Mouse (Mus musculus) stomach, postnatal 0 days (tissue): ENCODE results near the gene Frrs1l. TPM values are rescaled to one million over a fixed set of nuclear protein-coding genes. Genes with fewer than 3 reads are reported as not detected.

Experiments
- ATAC-seq: fragments of 200-750 bp; cut with Nextera tagmentation; 2 replicates; pipeline ENCODE4 v1.8.0; 2017; ENCODE audit not compliant: low FRiP score, low TSS enrichment
- DNase-seq: peaks from one replicate; pipeline ENCODE4 v3.0.0-alpha.2; 2016; ENCODE audit warnings: low spot score
- H3K27ac ChIP-seq: fragments of 300-500 bp; sonication (generic); replicated peaks from 2 replicates; pipeline ENCODE4 v1.5.1; 2014; ENCODE audit warnings: mild to moderate bottlenecking, control low read depth
- H3K27me3 ChIP-seq: fragments of 300-500 bp; sonication (generic); 2 replicates; pipeline ENCODE4 v1.6.1; 2014; ENCODE audit warnings: low read length; ENCODE audit not compliant: control insufficient read depth, insufficient read depth
- H3K36me3 ChIP-seq: fragments of 300-500 bp; sonication (generic); 2 replicates; pipeline ENCODE4 v1.6.1; 2014; ENCODE audit warnings: low read length, mixed read lengths; ENCODE audit not compliant: control insufficient read depth, insufficient read depth
- H3K4me1 ChIP-seq: fragments of 300-500 bp; sonication (generic); replicated peaks from 2 replicates; pipeline ENCODE4 v1.6.1; 2014; ENCODE audit warnings: antibody characterized with exemption; ENCODE audit not compliant: control insufficient read depth, insufficient read depth
- H3K4me2 ChIP-seq: fragments of 300-500 bp; sonication (generic); replicated peaks from 2 replicates; pipeline ENCODE4 v1.6.1; 2014; ENCODE audit warnings: low read depth, mild to moderate bottlenecking, control low read depth, moderate library complexity
- H3K4me3 ChIP-seq: fragments of 300-500 bp; sonication (generic); 2 replicates; pipeline ENCODE4 v1.5.1; 2014; ENCODE audit warnings: low read depth, low read length, control low read depth
- H3K9ac ChIP-seq: fragments of 300-500 bp; sonication (generic); 2 replicates; pipeline ENCODE4 v1.6.1; 2014; ENCODE audit warnings: mild to moderate bottlenecking, low read length, control low read depth, mixed read lengths
- H3K9me3 ChIP-seq: fragments of 300-500 bp; sonication (generic); 2 replicates; pipeline ENCODE4 v1.6.1; 2016; ENCODE audit warnings: low read length; ENCODE audit not compliant: control insufficient read depth
- CTCF ChIP-seq: IDR thresholded peaks from 2 replicates; pipeline ENCODE4 v1.5.1; 2016; ENCODE audit warnings: antibody characterized with exemption, low read depth, mild to moderate bottlenecking, moderate library complexity
- EP300 ChIP-seq: optimal IDR thresholded peaks from 2 replicates; pipeline ENCODE3; 2016; ENCODE audit warnings: antibody characterized with exemption
- WGBS: fragments of 180-500 bp; shearing (Covaris S2); extraction: QIAGEN DNeasy Blood & Tissue Kit; methylation state at CpG from one replicate; pipeline ENCODE4 v1.1.7; 2014; 5-methylcytosine and 5-hydroxymethylcytosine counted together
- polyA plus RNA-seq: library from polyadenylated mRNA; unstranded; fragments of >200 nt; fragmentation: Nextera tagmentation; extraction: Ambion mirVana; gene quantifications from 2 replicates; pipeline ENCODE4 v1.2.1, GENCODE M21; 2015

The Frrs1l gene
- polyA plus RNA-seq, 1 experiment from 2014 or later = 0.21 TPM

- no peak for DNase-seq
Measured at GRCm38 (mm10) chr4:57010919-57011318, 20.7 kb upstream of the Frrs1l start.

DNA sequence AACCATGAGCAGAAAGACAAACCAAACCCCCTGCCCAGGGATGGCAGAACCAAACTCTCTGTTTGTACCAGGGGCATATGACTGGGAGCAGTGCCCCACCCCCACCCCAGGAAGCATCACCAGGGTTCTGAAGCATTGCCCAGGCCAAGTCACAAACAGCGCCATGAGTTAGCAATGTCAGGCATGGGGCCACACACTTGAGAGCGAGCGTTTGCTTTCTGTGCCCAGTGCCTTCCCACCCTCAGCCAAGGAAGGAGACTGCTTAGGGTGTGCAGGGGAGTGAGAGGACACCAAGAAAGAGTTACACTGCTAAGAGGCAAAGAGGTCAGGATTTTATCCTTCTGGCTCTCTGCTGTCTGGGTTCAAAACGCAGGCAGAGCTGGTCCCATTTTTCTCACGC is 20.2 kb upstream of the Frrs1l start:
- H3K27ac ChIP-seq = no peak overlapping the region
- no peaks in the 10 kb centered on the region for H3K4me1 ChIP-seq
- ATAC-seq (no peak), DNase-seq (no peak)
- 55% methylated on average over 5 of the region's 5 CpGs for WGBS
- no peak overlapping the region for H3K4me2 ChIP-seq
- H3K36me3 ChIP-seq = no peaks in the 10 kb centered on the region
- H3K27me3 ChIP-seq = no peaks in the 10 kb centered on the region
- no peak overlapping the region for H3K4me3 ChIP-seq
- no peaks in the 10 kb centered on the region for H3K9me3 ChIP-seq
- H3K9ac ChIP-seq = no peak overlapping the region
- TF ChIP-seq EP300 (no peak), CTCF (no peak)

More at GRCm38 (mm10) chr4:57010919-57011318, 20.7 kb upstream of the Frrs1l start:
- Histone ChIP-seq H3K27ac (no peak overlapping the region), H3K4me2 (no peak overlapping the region), H3K9ac (no peak overlapping the region), H3K4me1 (no peaks in the 10 kb centered on the region), H3K9me3 (no peaks in the 10 kb centered on the region), H3K27me3 (no peaks in the 10 kb centered on the region), H3K36me3 (no peaks in the 10 kb centered on the region), H3K4me3 (no peak overlapping the region)
- WGBS = 8% methylated on average over 5 of the region's 6 CpGs
- TF ChIP-seq CTCF = no peak
- no peak for TF ChIP-seq EP300
- ATAC-seq = no peak

- DNase-seq (no peak), ATAC-seq (no peak)
- no peak overlapping the region for H3K4me2 ChIP-seq
- no peak overlapping the region for H3K9ac ChIP-seq
- no peaks in the 10 kb centered on the region for H3K27me3 ChIP-seq
- H3K9me3 ChIP-seq = no peaks in the 10 kb centered on the region
- WGBS = 81% methylated on average over 9 of the region's 9 CpGs
- no peak overlapping the region for H3K4me3 ChIP-seq
- H3K36me3 ChIP-seq = no peaks in the 10 kb centered on the region
- TF ChIP-seq CTCF (no peak), EP300 (no peak)
- no peak overlapping the region for H3K27ac ChIP-seq
- no peaks in the 10 kb centered on the region for H3K4me1 ChIP-seq
Measured at GRCm38 (mm10) chr4:57007717-57008116, 17.5 kb upstream of the Frrs1l start.

- no peak overlapping the region for H3K4me3 ChIP-seq
- DNase-seq (no peak), ATAC-seq (no peak)
- no peak overlapping the region for H3K9ac ChIP-seq
- H3K4me2 ChIP-seq = no peak overlapping the region
- no peaks in the 10 kb centered on the region for H3K4me1 ChIP-seq
- no peaks in the 10 kb centered on the region for H3K36me3 ChIP-seq
- no peaks in the 10 kb centered on the region for H3K9me3 ChIP-seq
- no peaks in the 10 kb centered on the region for H3K27me3 ChIP-seq
- no peak for TF ChIP-seq EP300
- TF ChIP-seq CTCF = no peak
- WGBS = 63% methylated on average over 8 of the region's 8 CpGs
- no peak overlapping the region for H3K27ac ChIP-seq
Measured at GRCm38 (mm10) chr4:57005011-57005410, 14.8 kb upstream of the Frrs1l start.

DNA sequence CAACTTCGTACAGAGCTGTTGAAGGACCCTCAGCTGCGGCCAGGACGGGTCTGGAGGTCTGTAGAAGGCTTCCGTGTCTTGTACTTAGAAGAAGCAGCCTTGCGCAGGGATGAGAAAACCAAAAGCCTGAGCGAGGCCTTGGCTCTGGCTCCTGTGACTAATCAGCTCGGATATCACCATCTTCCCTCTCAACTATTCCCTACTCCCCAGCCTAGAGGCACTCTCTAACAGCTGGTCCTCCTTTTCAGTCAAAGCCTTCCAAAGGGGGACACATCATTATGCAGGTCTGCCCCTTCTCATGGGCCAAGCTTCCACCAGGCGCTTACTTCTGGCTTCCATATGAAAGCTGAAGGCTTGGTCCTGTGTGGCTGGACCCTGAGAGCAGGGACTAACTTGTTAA is 13.7 kb upstream of the Frrs1l start:
- 84% methylated on average over 8 of the region's 8 CpGs for WGBS
- no peaks in the 10 kb centered on the region for H3K4me1 ChIP-seq
- H3K27ac ChIP-seq = no peak overlapping the region
- ATAC-seq (no peak), DNase-seq (no peak)
- H3K4me2 ChIP-seq = no peak overlapping the region
- no peaks in the 10 kb centered on the region for H3K9me3 ChIP-seq
- TF ChIP-seq EP300 = no peak
- TF ChIP-seq CTCF = no peak
- no peak overlapping the region for H3K4me3 ChIP-seq
- H3K36me3 ChIP-seq = no peaks in the 10 kb centered on the region
- H3K9ac ChIP-seq = no peak overlapping the region
- H3K27me3 ChIP-seq = no peaks in the 10 kb centered on the region

- H3K9ac ChIP-seq = no peak overlapping the region
- no peak for TF ChIP-seq EP300
- TF ChIP-seq CTCF = no peak
- H3K27me3 ChIP-seq = no peaks in the 10 kb centered on the region
- DNase-seq (no peak), ATAC-seq (no peak)
- H3K4me1 ChIP-seq = no peaks in the 10 kb centered on the region
- no peaks in the 10 kb centered on the region for H3K9me3 ChIP-seq
- 44% methylated on average over 3 of the region's 3 CpGs for WGBS
- no peak overlapping the region for H3K27ac ChIP-seq
- no peak overlapping the region for H3K4me3 ChIP-seq
- no peaks in the 10 kb centered on the region for H3K36me3 ChIP-seq
- H3K4me2 ChIP-seq = no peak overlapping the region
Measured at GRCm38 (mm10) chr4:57002751-57003150, 12.6 kb upstream of the Frrs1l start.
